ENCODE assay signal across 10 mouse cellular contexts in genomic region chr10:65962441-65962840, GRCm38 (mm10).
"Had no signal": no experiment of that assay in that cellular context is flagged by ENCODE, and none has a peak within 500 bp of the region (broad histone marks: within the 10 kb centered on the region; RNA-seq: fewer than 3 reads in every experiment).

No protein-coding gene starts in this region.

- H3K36me3 ChIP-seq: liver, embryonic 13.5 days had no signal

- DNase-seq: layer of hippocampus, postnatal 36 days; liver, embryonic 13.5 days; lung, adult 2 months; lung, postnatal 14 days; lung, postnatal 4 days; midbrain, embryonic 14.5 days; thymus, adult 18-20 months; thymus, postnatal 36 days had no signal

- H3K9ac ChIP-seq: liver, embryonic 13.5 days had no signal

- H3K4me1 ChIP-seq: liver, embryonic 13.5 days had no signal

- H3K27me3 ChIP-seq: liver, embryonic 13.5 days had no signal

- H3K4me2 ChIP-seq: liver, embryonic 13.5 days; midbrain, embryonic 11.5 days had no signal

- H3K9me3 ChIP-seq: liver, embryonic 13.5 days had no signal

- H3K4me3 ChIP-seq: left cerebral cortex, adult 2 months; liver, embryonic 13.5 days had no signal

- H3K27ac ChIP-seq: left cerebral cortex, adult 2 months; liver, embryonic 13.5 days had no signal
